Mouse (Mus musculus) heart, adult 9 months (tissue): ENCODE measurements around the gene Btg3.

Source experiments
- DNase-seq, 2 experiments: peaks; one replicate each; pipeline ENCODE4 v3.0.0; 2022; ENCODE audit warnings: low spot score in 2 of 2

Gene Btg3

GRCm38 (mm10) chr16:78346662-78347327, 30.2 kb downstream of the Btg3 start:
- DNase-seq, result no peak

GRCm38 (mm10) chr16:78343792-78344191, 33.2 kb downstream of the Btg3 start:
- DNase-seq, result no peak

GRCm38 (mm10) chr16:78342767-78343166, 34.2 kb downstream of the Btg3 start:
- no peak for DNase-seq

- DNase-seq, result no peak
These were observed 35.6 kb downstream of the Btg3 start for GRCm38 (mm10) chr16:78341356-78341755.

GRCm38 (mm10) chr16:78337226-78337625, 39.8 kb downstream of the Btg3 start:
- DNase-seq, result no peak

- DNase-seq, result no peak
These were observed 49.0 kb downstream of the Btg3 start for GRCm38 (mm10) chr16:78327999-78328398.

GRCm38 (mm10) chr16:78327562-78327961, 49.4 kb downstream of the Btg3 start:
- no peak for DNase-seq

GRCm38 (mm10) chr16:78325972-78326848, 50.8 kb downstream of the Btg3 start:
- no peak for DNase-seq

- DNase-seq, result no peak
These were observed 54.9 kb downstream of the Btg3 start for GRCm38 (mm10) chr16:78322140-78322539.

GRCm38 (mm10) chr16:78321559-78321958, 55.4 kb downstream of the Btg3 start:
- no peak for DNase-seq

GRCm38 (mm10) chr16:78319711-78320110, 57.3 kb downstream of the Btg3 start:
- no peak for DNase-seq

- DNase-seq, result peak in 1 of 2 experiments; percentile 39
These were observed 59.0 kb downstream of the Btg3 start for GRCm38 (mm10) chr16:78317960-78318359.

GRCm38 (mm10) chr16:78316849-78317248, 60.1 kb downstream of the Btg3 start:
- DNase-seq, result peak in 1 of 2 experiments; percentile 49

- DNase-seq, result no peak
These were observed 63.0 kb downstream of the Btg3 start for GRCm38 (mm10) chr16:78314026-78314425.

- no peak for DNase-seq
These were observed 63.7 kb downstream of the Btg3 start for GRCm38 (mm10) chr16:78313135-78313887.

- DNase-seq, result no peak
These were observed 67.7 kb downstream of the Btg3 start for GRCm38 (mm10) chr16:78309258-78309657.

- DNase-seq, result no peak
These were observed 69.4 kb downstream of the Btg3 start for GRCm38 (mm10) chr16:78307476-78308192.

GRCm38 (mm10) chr16:78306606-78307005, 70.4 kb downstream of the Btg3 start:
- DNase-seq, result no peak

- DNase-seq, result no peak
These were observed 71.3 kb downstream of the Btg3 start for GRCm38 (mm10) chr16:78305606-78306100.

- no peak for DNase-seq
These were observed 74.3 kb downstream of the Btg3 start for GRCm38 (mm10) chr16:78302678-78303050.
